Mouse (Mus musculus) cerebellum, adult 18-20 months (tissue): Measurements from ENCODE around the gene Snn.
"Not testable (repeated sequence)": the region's sequence is repeated elsewhere in the genome, so short reads cannot be mapped to it uniquely, and the experiment has no call there.

Experiments
- DNase-seq, 2 experiments: peaks; one replicate each; pipeline ENCODE4 v3.0.0; 2021

The Snn gene

GRCm38 (mm10) chr16:11060645-11061044 is at the start of gene Snn:
Snn (plus strand) TSS chr16:11060945.
- DNase-seq: no peak

DNA sequence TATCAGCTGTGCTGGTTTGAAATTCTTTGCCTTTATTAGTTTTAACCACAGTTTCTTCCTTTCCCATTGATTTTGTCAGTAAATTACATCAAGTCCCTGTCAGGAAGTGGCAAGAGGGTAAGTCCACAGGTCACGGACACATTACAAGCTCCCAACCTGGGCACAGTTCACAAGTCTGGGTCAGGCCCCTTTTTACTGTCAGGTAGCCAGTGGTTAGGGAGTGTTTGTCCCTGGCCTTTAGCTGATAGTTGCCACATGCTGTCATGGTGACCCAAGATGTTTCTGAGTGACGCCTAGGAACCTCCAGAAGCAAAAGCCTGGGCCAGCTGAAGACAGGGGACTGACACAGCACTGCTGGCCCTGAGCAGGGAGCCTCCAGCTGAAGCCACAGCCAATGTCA is 49.5 kb upstream of the Snn start:
- DNase-seq: no peak

GRCm38 (mm10) chr16:11011939-11012338 is 48.8 kb upstream of the Snn start:
- DNase-seq: no peak

DNA sequence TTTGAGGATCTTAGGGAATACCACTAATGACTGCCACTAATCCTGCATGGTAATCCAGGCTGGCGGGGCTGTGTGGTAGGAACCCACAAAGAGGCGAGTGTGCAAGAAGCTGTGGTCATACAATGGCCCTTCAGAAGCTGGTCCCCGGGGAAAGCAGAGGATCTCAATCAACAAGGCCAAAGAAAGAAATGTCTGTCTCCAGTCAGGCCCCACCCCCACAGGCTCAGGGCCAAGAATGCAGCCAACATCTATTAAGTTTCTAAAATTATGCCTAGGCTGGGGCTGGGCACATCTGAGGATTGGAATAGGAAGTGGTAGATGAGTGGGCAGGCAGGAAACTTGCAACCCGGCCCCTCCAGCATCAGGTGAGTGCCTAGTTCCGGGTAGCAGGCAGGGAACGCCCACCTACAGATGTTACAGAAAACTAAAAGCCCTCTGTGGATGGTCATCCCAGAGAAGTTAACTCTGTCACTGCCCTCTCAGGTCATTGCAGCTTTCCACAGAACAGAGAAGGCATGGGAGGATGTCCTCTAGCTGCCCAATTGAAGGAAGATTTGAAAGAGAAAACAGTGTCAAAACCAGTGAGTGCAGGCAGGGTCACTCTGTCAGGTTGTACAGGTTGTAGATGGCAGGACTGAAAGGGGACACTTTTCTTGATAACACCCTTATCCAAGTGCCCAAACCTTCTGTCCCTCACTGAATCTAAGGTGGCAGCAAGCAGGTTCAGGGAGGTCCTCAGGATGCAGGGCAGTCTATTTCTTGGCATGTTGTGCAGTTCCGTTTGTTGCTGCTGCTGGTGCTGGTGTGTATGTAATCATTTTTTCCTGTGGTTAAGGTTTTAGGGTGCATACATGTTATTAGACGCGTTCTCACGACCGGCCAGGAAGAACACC is 47.9 kb upstream of the Snn start:
- DNase-seq: peak; percentile 22 to 27

DNA sequence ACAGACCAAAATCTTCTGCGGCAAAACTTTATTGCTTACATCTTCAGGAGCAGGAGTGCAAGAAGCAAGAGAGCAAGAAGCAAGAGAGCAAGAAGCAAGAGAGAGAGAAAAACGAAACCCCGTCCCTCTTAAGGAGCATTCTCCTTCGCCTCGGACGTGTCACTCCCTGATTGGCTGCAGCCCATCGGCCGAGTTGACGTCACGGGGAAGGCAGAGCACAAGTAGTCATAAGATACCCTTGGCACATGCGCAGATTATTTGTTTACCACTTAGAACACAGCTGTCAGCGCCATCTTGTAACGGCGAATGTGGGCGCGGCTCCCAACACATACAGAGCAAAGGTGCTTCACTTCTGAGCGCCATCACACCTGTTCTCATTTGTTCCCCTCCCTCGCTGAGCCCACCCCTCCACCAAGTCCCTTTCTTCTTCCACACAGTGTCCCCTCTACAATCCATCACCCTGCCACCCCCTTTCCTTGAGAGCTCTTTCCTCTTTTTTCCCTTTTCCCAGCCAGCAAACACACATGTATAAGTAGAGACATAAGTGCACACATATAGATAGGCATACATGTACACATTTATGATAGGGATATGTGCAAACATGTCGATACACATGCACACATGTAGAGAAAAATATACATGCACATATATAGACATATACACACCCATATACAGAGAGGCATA is 47.1 kb upstream of the Snn start:
- not testable (repeated sequence) for DNase-seq

DNA sequence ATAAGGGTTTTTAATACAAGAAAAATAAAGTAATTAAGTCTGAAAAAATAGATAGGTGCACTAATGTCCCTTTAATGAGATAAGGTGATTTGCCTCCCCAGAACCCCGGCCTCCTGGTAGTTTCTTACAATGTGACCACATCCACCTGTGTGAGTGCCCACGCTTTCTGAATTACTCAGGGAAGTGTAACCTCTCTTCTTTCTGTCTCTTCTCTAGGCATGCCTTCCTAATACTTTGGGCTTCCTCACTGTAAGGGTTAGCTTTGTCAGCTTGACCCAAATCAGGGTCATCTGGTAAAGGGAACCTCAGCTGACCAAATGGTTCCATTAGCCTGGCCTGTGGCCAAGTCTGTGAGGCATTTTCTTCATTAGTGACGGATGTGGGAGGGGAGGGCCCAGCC is 46.3 kb upstream of the Snn start:
- DNase-seq: no peak

- no peak for DNase-seq
These were observed 44.4 kb upstream of the Snn start for GRCm38 (mm10) chr16:11016353-11016752.

DNA sequence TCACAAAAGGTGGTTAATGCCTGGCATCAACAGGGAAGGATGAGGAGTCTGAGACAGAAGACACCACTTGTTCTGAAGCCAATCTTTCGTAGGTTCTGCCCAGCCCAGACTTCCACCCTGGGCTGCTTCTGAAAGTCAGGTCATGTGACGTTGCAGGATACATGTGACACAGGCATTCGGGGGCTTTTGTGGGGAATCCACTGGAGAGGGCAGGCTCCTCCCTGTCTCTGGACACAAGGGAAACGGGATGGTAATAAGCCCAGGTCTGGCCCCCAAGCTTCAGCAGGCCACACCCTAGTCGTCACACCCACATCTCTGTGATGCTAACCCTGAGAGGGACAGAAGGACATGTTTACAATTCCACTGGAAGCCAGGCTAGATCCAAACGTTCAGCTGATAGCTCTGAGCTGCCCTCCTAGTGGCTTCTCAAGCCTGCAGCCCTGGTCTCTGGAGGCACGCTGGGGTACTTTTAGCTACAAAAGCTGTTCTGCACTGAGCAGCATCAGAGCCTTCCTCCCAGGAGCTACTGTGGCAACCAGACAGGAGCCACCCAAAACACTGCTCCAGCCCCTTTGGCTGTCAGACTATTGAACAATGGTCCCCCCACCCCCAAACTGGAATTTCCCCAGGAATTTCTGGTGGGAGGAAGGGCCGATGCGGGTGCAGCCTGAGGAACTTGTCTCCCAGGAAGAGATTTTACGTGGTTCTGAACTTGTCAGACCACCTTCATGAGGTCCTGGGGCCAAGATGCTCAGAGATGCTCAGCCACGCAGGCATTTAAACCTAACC is 42.7 kb upstream of the Snn start:
- DNase-seq: no peak

- DNase-seq: no peak
These were observed 39.2 kb upstream of the Snn start for GRCm38 (mm10) chr16:11021403-11022112.

DNA sequence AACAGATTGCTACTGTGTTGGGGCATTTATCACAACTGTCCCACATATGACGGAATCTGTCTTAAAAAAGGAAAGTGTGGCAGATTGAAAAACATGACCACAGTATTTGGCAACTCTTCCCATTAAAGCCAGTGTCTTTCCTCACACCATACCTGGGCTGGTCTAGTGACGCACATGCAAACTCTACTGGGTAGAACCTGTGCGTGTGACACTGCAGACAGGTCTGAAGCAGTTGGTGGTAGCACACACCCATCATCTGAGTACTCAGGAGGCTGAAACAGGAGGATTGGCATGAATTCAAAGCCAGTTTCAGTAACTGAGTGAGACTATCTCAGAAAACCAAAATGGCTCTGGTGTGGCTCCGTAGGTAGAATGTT is 38.6 kb upstream of the Snn start:
- no peak for DNase-seq

GRCm38 (mm10) chr16:11023618-11024017 is 37.1 kb upstream of the Snn start:
- no peak for DNase-seq

DNA sequence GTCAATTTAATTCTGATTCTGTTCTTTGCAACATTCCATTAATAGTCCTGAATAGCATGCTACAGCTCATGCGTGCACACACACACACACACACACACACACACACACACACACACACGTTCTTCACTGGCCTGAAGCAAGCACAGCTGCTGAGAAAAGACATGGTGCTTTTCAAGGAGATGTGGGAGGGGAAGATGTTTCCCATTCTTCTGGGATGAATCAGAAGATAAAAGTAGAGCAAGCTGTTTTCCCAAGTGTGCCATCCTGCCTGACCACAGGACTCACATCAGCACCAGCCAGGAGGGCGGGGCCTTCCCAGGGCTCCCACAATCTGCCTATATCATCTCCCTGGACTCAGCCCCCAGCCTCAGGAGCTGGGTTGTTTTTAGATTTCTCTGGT is 35.9 kb upstream of the Snn start:
- DNase-seq: no peak

DNA sequence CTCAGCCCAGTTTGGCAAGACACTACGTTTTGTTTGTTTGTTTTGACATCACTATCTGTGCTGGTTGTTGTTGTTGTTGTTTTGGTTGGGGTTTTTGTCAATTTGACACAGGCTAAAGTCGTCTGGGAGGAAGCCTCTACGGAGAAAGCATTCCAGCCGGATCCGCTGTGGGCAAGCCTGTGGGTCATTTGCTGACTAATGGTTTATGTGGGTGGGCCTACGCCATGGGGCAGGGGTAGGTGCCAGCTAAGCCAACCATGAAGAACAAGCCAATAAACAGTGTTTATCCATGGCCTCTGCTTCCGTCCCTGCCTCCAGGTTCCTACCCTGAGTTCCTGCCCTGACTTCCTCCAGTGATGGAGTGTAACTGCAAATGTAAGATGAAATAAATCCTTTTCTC is 32.5 kb upstream of the Snn start:
- no peak for DNase-seq

- DNase-seq: no peak
These were observed 29.9 kb upstream of the Snn start for GRCm38 (mm10) chr16:11030844-11031243.

- no peak for DNase-seq
These were observed 29.4 kb upstream of the Snn start for GRCm38 (mm10) chr16:11031320-11031719.

- DNase-seq: peak; percentile 68 to 77
These were observed 26.4 kb upstream of the Snn start for GRCm38 (mm10) chr16:11034193-11034803.

DNA sequence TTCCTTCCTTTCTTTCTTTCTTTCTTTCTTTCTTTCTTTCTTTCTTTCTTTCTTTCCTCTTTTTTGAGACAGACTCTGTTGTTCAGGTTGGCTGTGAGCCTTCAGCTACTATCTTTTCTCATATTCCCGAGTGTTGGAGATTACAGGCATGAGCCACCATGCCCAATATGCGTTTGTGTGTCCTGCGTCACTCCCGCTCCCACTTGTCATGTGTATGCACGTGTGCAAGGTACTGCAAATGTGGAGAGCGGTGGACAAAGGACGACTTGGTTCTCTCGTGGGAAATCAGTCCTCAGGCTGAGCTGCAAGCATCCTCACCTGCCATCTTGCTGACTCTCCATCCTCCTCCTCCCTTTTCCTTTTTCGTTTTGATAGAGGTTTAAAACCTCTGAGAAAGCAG is 25.5 kb upstream of the Snn start:
- DNase-seq: no peak

DNA sequence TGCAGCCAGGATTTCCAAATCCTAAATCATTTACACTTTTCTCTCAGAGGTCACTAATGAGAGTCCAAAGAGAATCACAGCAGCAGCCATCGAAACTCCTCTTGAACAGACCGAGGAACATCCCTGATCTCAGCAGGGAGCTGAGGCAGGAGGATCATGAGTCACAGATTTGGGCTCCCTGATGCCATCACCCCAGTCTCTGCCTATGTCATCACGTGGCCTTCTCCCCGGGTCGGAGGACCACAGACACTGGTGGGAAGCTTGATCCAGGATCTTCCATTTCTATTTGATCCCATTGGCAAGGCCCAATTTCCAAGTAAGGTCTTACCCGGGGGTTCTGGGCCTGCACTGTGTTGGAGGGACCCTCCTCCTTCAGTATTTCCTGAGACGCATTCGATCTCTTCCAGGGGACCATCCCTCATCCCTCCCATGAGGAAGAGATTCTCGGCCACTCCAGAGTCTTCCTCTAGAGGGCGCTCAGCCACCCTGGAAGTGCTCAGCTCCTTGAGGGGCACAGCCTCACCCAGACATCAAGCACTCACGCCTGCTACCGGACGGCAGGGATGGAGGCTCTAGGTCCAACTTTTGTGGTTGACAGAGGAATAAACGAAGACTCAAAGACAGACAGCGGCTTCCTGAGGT is 24.8 kb upstream of the Snn start:
- peak; percentile 81 to 85 for DNase-seq

GRCm38 (mm10) chr16:11040603-11041002 is 20.1 kb upstream of the Snn start:
- DNase-seq: no peak

GRCm38 (mm10) chr16:11043239-11043638 is 17.5 kb upstream of the Snn start:
- no peak for DNase-seq

DNA sequence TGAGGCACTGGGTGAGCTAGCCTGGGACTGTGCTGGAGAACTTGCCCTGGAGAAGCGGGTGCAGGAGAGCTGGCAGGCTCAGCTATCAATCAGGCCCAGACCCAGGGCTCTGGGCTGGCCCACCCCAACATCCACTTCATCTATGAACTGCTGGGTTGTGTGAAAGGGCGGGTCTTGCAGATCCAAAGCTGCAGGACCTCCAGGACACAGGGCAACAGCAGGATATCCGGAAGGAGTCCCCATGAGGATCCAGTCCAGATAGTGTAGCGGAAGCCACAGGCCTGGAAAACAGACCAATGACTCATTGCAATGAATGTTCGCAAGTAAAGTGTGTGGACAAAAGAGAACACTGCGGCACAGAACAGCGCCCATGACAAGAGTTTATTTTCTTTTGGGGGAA is 14.3 kb upstream of the Snn start:
- no peak for DNase-seq

GRCm38 (mm10) chr16:11047130-11047529 is 13.6 kb upstream of the Snn start:
- no peak for DNase-seq
